Comparison of ENCODE assay signal across 8 mouse cellular contexts in genomic region chrX:160390464-160390956, GRCm38 (mm10). TPM values are rescaled to one million over a fixed set of nuclear protein-coding genes. Genes with fewer than 3 reads are reported as not detected.
DNase-seq lines count a peak whose midpoint lies in the region; ATAC-seq and TF ChIP-seq lines count a peak whose summit lies in the region.

TSS of gene Adgrg2 (plus strand) at chrX:160390690.

- H3K4me2 ChIP-seq in embryonic facial prominence, embryonic 11.5 days (ENCODE audit: low read depth, low read length) = peak within 1 kb of the TSS; percentile 57
- H3K4me2 ChIP-seq in heart, postnatal 0 days (ENCODE audit: low read depth, low read length) = peak within 1 kb of the TSS; percentile 80
- peak within 1 kb of the TSS; percentile 60 for H3K4me2 ChIP-seq in limb, embryonic 12.5 days
- H3K4me2 ChIP-seq in midbrain, embryonic 14.5 days (ENCODE audit: low read length) = peak within 1 kb of the TSS; percentile 70

- no peak for TF ChIP-seq CTCF in heart, postnatal 0 days (IDR thresholded peaks at IDR 0.05; ENCODE audit: low read depth)

- ATAC-seq in embryonic facial prominence, embryonic 11.5 days (replicated peaks; ENCODE audit: insufficient number of reproducible peaks, low FRiP score, low TSS enrichment, low read depth) = peak; percentile 76; the same call in 1 of the 2 replicates
- peak; percentile 30; the same call in 1 of the 2 replicates for ATAC-seq in heart, postnatal 0 days (ENCODE audit: insufficient read depth, low read depth)
- peak; percentile 79 for ATAC-seq in limb, embryonic 12.5 days (ENCODE audit: insufficient number of reproducible peaks, insufficient read depth, low FRiP score, low TSS enrichment, low read depth)
- peak; percentile 77 for ATAC-seq in midbrain, embryonic 14.5 days (ENCODE audit: low FRiP score, low TSS enrichment)

- H3K9me3 ChIP-seq in embryonic facial prominence, embryonic 11.5 days (replicated peaks; ENCODE audit: control insufficient read depth, low read length) = no peaks in the 10 kb centered on the region
- H3K9me3 ChIP-seq in heart, postnatal 0 days (replicated peaks; ENCODE audit: control insufficient read depth, low read length) = no peaks in the 10 kb centered on the region
- H3K9me3 ChIP-seq in limb, embryonic 12.5 days = no peaks in the 10 kb centered on the region
- H3K9me3 ChIP-seq in midbrain, embryonic 14.5 days (ENCODE audit: control insufficient read depth, low read length) = no peaks in the 10 kb centered on the region

- H3K36me3 ChIP-seq in embryonic facial prominence, embryonic 11.5 days (replicated peaks; ENCODE audit: control insufficient read depth, insufficient read depth, low read depth, low read length) = no peaks in the 10 kb centered on the region
- H3K36me3 ChIP-seq in heart, postnatal 0 days (replicated peaks; ENCODE audit: control insufficient read depth, insufficient read depth, low read length) = no peaks in the 10 kb centered on the region
- H3K36me3 ChIP-seq in limb, embryonic 12.5 days = no peaks in the 10 kb centered on the region
- H3K36me3 ChIP-seq in midbrain, embryonic 14.5 days (ENCODE audit: control insufficient read depth, insufficient read depth, low read length) = no peaks in the 10 kb centered on the region

- H3K27me3 ChIP-seq in embryonic facial prominence, embryonic 11.5 days (ENCODE audit: control insufficient read depth, insufficient read depth, low read length) = peaks cover 6% of the 10 kb centered on the region
- H3K27me3 ChIP-seq in heart, postnatal 0 days (ENCODE audit: control insufficient read depth, insufficient read depth, low read length) = no peaks in the 10 kb centered on the region
- peaks cover 47% of the 10 kb centered on the region for H3K27me3 ChIP-seq in limb, embryonic 12.5 days
- 0 out of 2 replicates have a peak, but pooled peaks cover 10% of the 10 kb centered on the region for H3K27me3 ChIP-seq in midbrain, embryonic 14.5 days (ENCODE audit: control insufficient read depth, insufficient read depth, low read length)

- TF ChIP-seq EP300 in heart, postnatal 0 days (IDR thresholded peaks at IDR 0.05; ENCODE audit: low read depth) = no peak

- 11% methylated on average over 38 of the region's 42 CpGs for whole genome bisulfite sequencing in embryonic facial prominence, embryonic 11.5 days
- 20% methylated on average over 32 of the region's 42 CpGs for WGBS in heart, postnatal 0 days
- WGBS in limb, embryonic 12.5 days = 18% methylated on average over 39 of the region's 42 CpGs
- 15% methylated on average over 41 of the region's 42 CpGs for WGBS in midbrain, embryonic 14.5 days

- H3K9ac ChIP-seq in embryonic facial prominence, embryonic 11.5 days (replicated peaks; ENCODE audit: low read length) = peak within 1 kb of the TSS; percentile 26
- 0 out of 2 replicates have a peak within 1 kb of the TSS, but pooled peaks have one; percentile 14 for H3K9ac ChIP-seq in heart, postnatal 0 days (replicated peaks; ENCODE audit: low read depth, low read length)
- no peak within 1 kb of the TSS; the same call in 1 of the 2 replicates for H3K9ac ChIP-seq in limb, embryonic 12.5 days (replicated peaks)
- peak within 1 kb of the TSS; percentile 50 for H3K9ac ChIP-seq in midbrain, embryonic 14.5 days (replicated peaks; ENCODE audit: low read length)

- peak within 1 kb of the TSS; percentile 39 for H3K4me3 ChIP-seq in embryonic facial prominence, embryonic 11.5 days (ENCODE audit: low read depth, low read length)
- H3K4me3 ChIP-seq in heart, postnatal 0 days (ENCODE audit: low read depth, low read length) = peak within 1 kb of the TSS; percentile 44
- H3K4me3 ChIP-seq in limb, embryonic 12.5 days (replicated peaks) = peak within 1 kb of the TSS; percentile 43
- peak within 1 kb of the TSS; percentile 46 for H3K4me3 ChIP-seq in midbrain, embryonic 14.5 days (replicated peaks; ENCODE audit: low read depth, low read length)

- no peaks in the 10 kb centered on the region for H3K4me1 ChIP-seq in embryonic facial prominence, embryonic 11.5 days (ENCODE audit: control insufficient read depth, insufficient read depth, low read length)
- no peaks in the 10 kb centered on the region for H3K4me1 ChIP-seq in heart, postnatal 0 days (ENCODE audit: control insufficient read depth, insufficient read depth)
- no peaks in the 10 kb centered on the region for H3K4me1 ChIP-seq in limb, embryonic 12.5 days (replicated peaks)
- H3K4me1 ChIP-seq in midbrain, embryonic 14.5 days (ENCODE audit: control insufficient read depth, insufficient read depth, low read length) = no peaks in the 10 kb centered on the region

- no peak within 1 kb of the TSS for H3K27ac ChIP-seq in embryonic facial prominence, embryonic 11.5 days (replicated peaks; ENCODE audit: low read depth, low read length)
- H3K27ac ChIP-seq in heart, postnatal 0 days (ENCODE audit: low read depth) = no peak within 1 kb of the TSS
- H3K27ac ChIP-seq in limb, embryonic 12.5 days = no peak within 1 kb of the TSS
- no peak within 1 kb of the TSS for H3K27ac ChIP-seq in midbrain, embryonic 14.5 days (replicated peaks; ENCODE audit: low read depth, low read length)

- DNase-seq in spleen, postnatal 4 days (ENCODE audit: low spot score in 2 of 2) = peak; percentile 11 to 64
- DNase-seq in spleen, postnatal 14 days (ENCODE audit: low spot score in 2 of 2) = no peak
- DNase-seq in embryonic facial prominence, embryonic 11.5 days (ENCODE audit: low spot score) = peak; percentile 13
- no peak for DNase-seq in heart, postnatal 0 days (ENCODE audit: low spot score)
- DNase-seq in midbrain, embryonic 14.5 days = peak; percentile 39
- peak; percentile 17 to 61 for DNase-seq in urinary bladder, postnatal 4 days (ENCODE audit: low spot score in 2 of 2)
- DNase-seq in layer of hippocampus, adult 9-10 months (ENCODE audit: low spot score) = no peak

RNA-seq across cellular contexts. Expression of gene Adgrg2, which starts in this region (rescaled TPM):
- polyA plus RNA-seq in embryonic facial prominence, embryonic 11.5 days (2014; fragmentation: Nextera tagmentation; extraction: Ambion mirVana) = 1.2 TPM in 2 replicates
- 0.15 TPM in 1 of 2 replicates, not detected in the other for total RNA-seq in heart, postnatal 0 days (2014; rRNA removed; ENCODE audit: low replicate concordance)
- 0.33 and 0.40 TPM in 2 replicates for polyA plus RNA-seq in heart, postnatal 0 days (2015; fragmentation: Nextera tagmentation; extraction: Ambion mirVana)
- polyA plus RNA-seq in limb, embryonic 12.5 days (2016; fragmentation: Nextera tagmentation; extraction: Ambion mirVana) = 2.1 and 2.5 TPM in 2 replicates
- polyA plus RNA-seq in midbrain, embryonic 14.5 days (2014; fragmentation: Nextera tagmentation; extraction: Ambion mirVana) = 2.8 and 3.3 TPM in 2 replicates

Comparison
In these comparisons a context has a peak if more than half of its experiments do, and no peak if none do; other contexts are left out.
1. DNase-seq: peak in spleen, postnatal 4 days (2 of 2), embryonic facial prominence, embryonic 11.5 days (single experiment), midbrain, embryonic 14.5 days (single experiment) and urinary bladder, postnatal 4 days (2 of 2); none in spleen, postnatal 14 days (0 of 2), heart, postnatal 0 days (single experiment) and layer of hippocampus, adult 9-10 months (single experiment).
2. Peak in ATAC-seq, H3K4me3 ChIP-seq, H3K9ac ChIP-seq and H3K4me2 ChIP-seq in heart, postnatal 0 days; RNA of the gene not detected or under 1 TPM.
3. Peak in every context shown above with its lines, with median percentiles within 50 percentile points of each other: ATAC-seq, H3K4me2 ChIP-seq and H3K4me3 ChIP-seq.